Mouse (Mus musculus) urinary bladder, adult 18-20 months (tissue): ENCODE data around the gene Nckap1.
A peak's percentile ranks its signal among the peaks of the same experiment; 100 is the strongest.

Experiments
- DNase-seq, 2 experiments: peaks; one replicate each; pipeline ENCODE4 v3.0.0; 2022; ENCODE audit warnings: low spot score in 2 of 2, mixed read lengths in 2 of 2

Gene Nckap1

DNA sequence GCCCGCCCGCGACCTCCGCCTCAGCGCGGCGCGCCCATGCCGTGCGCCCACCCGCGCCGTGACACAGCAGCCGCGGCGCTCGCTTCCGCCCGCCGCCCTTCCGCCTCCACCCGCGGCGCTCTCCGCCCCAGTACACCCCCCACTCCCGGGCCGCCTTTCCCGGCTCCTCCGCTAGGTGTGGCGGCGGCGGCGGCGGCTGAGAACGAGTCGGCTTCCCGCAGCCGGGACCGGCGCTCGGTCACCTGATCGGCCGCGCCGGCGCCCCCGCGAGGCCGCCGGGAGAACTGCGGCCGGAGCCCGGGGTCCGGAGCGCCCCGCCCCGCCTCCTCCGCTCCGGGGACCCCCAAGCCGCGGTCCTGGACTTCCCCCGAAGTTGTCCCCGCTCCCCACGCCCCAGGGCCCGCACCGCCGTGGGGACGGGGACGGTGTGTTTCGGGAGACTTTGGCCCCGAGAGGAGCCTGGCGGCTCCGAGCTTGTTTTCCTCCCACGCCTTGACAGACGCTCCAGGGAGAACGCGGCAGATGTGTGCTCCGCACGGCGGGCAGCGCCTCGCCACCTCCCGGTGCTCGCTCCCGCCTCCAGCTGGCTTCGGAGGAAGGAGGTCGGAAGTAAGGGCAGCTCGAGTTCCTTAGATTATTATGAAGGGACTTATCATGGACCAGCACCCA, at the start of gene Nckap1:
Nckap1 (minus strand) TSS at position 338 of the 669 bp plus-strand sequence.
- peak; percentile 84 to 86 for DNase-seq

DNA sequence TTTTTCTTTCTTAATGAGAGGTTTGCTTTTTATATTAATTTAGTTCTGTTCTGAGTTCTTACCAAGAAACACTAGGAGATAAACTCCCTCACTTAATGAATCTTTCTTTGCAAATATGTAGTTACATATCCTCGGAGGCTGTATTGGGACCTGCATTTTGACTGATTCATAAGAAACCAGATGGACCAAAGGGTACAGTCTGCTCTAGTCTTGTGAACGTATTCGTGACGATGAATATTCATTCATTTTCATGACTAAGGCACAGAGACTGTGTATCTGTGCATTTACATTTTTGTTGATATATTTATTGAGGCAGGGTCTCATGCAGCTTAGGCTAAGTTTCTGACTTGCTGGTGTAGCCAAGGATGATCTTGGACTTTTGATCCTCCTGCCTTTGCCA, 43.3 kb upstream of the Nckap1 start:
- no peak for DNase-seq

GRCm38 (mm10) chr2:80621921-80622320, 40.7 kb upstream of the Nckap1 start:
- DNase-seq = no peak

DNA sequence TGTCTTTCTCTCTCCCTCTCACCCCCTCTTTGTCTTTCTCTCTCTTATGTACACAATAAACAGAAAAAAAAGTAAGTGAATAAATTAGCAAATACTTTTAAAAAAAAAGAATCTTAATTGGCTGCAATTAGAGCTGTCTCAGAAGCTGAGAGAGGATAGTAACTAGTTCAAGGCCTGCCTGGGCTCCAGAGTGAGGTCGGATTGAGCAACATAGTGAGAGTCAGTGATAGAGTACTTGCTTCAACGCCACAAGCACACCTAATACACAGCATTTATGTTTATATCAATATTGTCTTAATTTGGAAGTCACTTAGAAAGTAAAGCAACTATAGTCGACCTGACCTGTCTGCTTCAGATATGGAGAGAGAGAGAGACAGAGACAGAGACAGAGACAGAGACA, 37.8 kb upstream of the Nckap1 start:
- no peak for DNase-seq

DNA sequence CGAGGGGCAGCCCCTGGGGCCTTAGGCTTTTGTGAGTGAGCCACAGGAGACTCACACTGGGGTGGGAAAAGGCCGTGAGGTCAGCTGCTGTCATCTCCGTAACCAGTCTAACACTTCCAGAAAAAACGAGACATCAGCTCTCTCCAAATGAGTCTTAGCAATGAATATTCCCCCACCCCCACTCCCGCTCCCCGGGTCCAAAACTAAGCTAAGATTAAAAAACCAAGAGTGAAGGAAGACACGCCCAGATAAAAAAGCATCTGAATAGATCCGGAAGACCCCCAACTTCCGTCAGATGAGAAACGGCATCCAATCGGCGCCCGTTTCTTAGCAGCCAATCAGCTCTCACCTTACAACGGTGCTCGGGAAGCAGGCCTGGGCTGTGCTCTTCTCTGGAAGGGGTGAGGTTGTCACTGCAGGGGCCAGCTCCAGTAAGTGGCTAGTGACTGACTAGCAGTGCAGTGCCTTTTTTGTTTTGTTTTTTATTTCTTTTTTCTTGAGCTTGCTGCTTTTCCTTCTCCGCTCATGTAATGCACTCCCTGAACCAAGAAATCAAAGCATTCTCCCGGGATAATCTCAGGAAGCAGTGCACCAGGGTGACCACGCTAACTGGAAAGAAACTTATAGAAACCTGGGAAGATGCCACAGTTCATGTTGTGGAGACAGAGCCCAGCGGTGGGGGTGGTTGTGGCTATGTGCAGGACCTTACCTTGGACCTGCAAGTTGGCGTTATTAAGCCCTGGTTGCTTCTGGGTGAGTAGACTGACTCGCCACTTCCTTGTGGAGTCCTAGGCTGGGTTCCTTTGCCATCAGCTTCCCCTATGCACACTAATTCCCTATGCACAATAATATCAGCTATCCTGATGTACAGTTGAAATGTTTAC, 35.9 kb upstream of the Nckap1 start, which contains the start of the genes Dusp19 and Nup35:
Dusp19 (plus strand) TSS at position 192 of the 884 bp plus-strand sequence.
Nup35 (plus strand) TSS at position 383 of the 884 bp plus-strand sequence.
- DNase-seq = peak; percentile 90 to 96

- DNase-seq = no peak
These were observed 31.6 kb upstream of the Nckap1 start for GRCm38 (mm10) chr2:80612796-80613195.

- no peak for DNase-seq
These were observed 31.1 kb upstream of the Nckap1 start for GRCm38 (mm10) chr2:80612286-80612685.

GRCm38 (mm10) chr2:80603771-80604426, 22.7 kb upstream of the Nckap1 start:
- no peak for DNase-seq

GRCm38 (mm10) chr2:80602756-80603155, 21.6 kb upstream of the Nckap1 start:
- DNase-seq = no peak

DNA sequence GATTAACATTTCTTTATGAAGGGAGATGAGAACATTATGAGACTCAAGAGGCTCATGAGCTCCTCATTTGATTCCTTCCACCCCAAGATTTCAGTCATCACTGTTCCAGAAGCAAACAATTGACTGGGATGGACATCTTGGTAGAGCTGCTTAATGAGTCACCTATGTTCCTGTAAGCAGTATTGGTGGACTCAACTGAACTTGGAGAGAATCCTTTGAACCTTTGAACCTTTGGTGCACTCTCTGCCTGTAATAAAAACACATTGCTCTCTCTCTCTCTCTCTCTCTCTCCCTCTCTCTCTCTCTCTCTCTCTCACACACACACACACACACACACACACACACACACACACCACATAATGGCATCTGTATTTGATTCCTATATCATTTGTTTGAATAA, 19.4 kb upstream of the Nckap1 start:
- no peak for DNase-seq

GRCm38 (mm10) chr2:80599850-80600249, 18.7 kb upstream of the Nckap1 start:
- DNase-seq = no peak

- no peak for DNase-seq
These were observed 15.8 kb upstream of the Nckap1 start for GRCm38 (mm10) chr2:80596960-80597359.

- no peak for DNase-seq
These were observed 13.2 kb upstream of the Nckap1 start for GRCm38 (mm10) chr2:80594215-80594918.

- no peak for DNase-seq
These were observed 1.2 kb upstream of the Nckap1 start for GRCm38 (mm10) chr2:80582356-80582755.

GRCm38 (mm10) chr2:80580311-80580961, 744 bp downstream of the Nckap1 start:
- DNase-seq = peak; percentile 14 to 55

GRCm38 (mm10) chr2:80579253-80579891, 1.8 kb downstream of the Nckap1 start:
- DNase-seq = no peak

DNA sequence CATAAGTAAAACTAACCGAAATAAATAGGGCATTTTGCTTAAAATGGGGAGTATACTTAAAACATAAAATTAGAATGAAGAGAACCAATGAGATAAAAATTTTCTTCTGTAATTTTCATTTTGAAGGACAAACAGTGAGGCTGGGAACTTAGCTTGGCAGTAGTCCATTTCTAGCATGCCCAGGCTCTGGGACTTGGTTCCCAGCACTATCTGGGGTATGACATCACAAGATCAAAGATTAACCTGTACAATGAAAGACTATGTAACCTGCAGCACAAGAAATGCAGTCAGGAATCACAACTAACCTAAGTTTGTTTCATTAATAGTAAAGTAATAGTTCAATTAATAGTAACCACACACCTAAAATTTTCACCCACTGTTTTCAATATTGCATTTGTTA, 3.9 kb downstream of the Nckap1 start:
- DNase-seq = no peak

GRCm38 (mm10) chr2:80570656-80571055, 10.5 kb downstream of the Nckap1 start:
- no peak for DNase-seq

GRCm38 (mm10) chr2:80567411-80567810, 13.8 kb downstream of the Nckap1 start:
- no peak for DNase-seq

- no peak for DNase-seq
These were observed 18.9 kb downstream of the Nckap1 start for GRCm38 (mm10) chr2:80562253-80562652.

- no peak for DNase-seq
These were observed 19.7 kb downstream of the Nckap1 start for GRCm38 (mm10) chr2:80561478-80561877.
